Mouse (Mus musculus) kidney, postnatal 0 days (tissue): Measurements from ENCODE around the gene Mrpl33. TPM values are rescaled to one million over a fixed set of nuclear protein-coding genes. Genes with fewer than 3 reads are reported as not detected.

Experiments used
- ATAC-seq: fragments of 200-750 bp; cut with Nextera tagmentation; replicated peaks from 2 replicates; pipeline ENCODE4 v1.8.0; 2017; ENCODE audit warnings: low read depth, moderate number of reproducible peaks, moderate TSS enrichment, moderate library complexity; ENCODE audit not compliant: low FRiP score
- DNase-seq: peaks from one replicate; pipeline ENCODE4 v3.0.0-alpha.2; 2016; ENCODE audit warnings: low spot score
- H3K27ac ChIP-seq: fragments of 300-500 bp; sonication (generic); 2 replicates; pipeline ENCODE4 v1.5.1; 2014; ENCODE audit warnings: mild to moderate bottlenecking
- H3K27me3 ChIP-seq: fragments of 300-500 bp; sonication (generic); 2 replicates; pipeline ENCODE4 v1.6.1; 2014; ENCODE audit warnings: low read length, mixed read lengths; ENCODE audit not compliant: insufficient read depth
- H3K36me3 ChIP-seq: fragments of 300-500 bp; sonication (generic); 2 replicates; pipeline ENCODE4 v1.6.1; 2014; ENCODE audit warnings: low read length, mixed read lengths; ENCODE audit not compliant: insufficient read depth
- H3K4me1 ChIP-seq: fragments of 300-500 bp; sonication (generic); replicated peaks from 2 replicates; pipeline ENCODE4 v1.6.1; 2014; ENCODE audit warnings: antibody characterized with exemption, low read length, mixed read lengths; ENCODE audit not compliant: insufficient read depth
- H3K4me2 ChIP-seq: fragments of 300-500 bp; sonication (generic); 2 replicates; pipeline ENCODE4 v1.6.1; 2014; ENCODE audit warnings: mild to moderate bottlenecking, low read length, moderate library complexity, mixed read lengths
- H3K4me3 ChIP-seq: fragments of 300-500 bp; sonication (generic); replicated peaks from 2 replicates; pipeline ENCODE4 v1.5.1; 2014; ENCODE audit warnings: low read depth, low read length
- H3K9ac ChIP-seq: fragments of 300-500 bp; sonication (generic); 2 replicates; pipeline ENCODE4 v1.6.1; 2014; ENCODE audit warnings: low read depth, low read length
- H3K9me3 ChIP-seq: fragments of 300-500 bp; sonication (generic); replicated peaks from 2 replicates; pipeline ENCODE4 v1.6.1; 2016; ENCODE audit warnings: low read length, inconsistent platforms, mixed read lengths
- CTCF ChIP-seq: IDR thresholded peaks from 2 replicates; pipeline ENCODE4 v1.5.1; 2016; ENCODE audit warnings: antibody characterized with exemption, low read depth, mild to moderate bottlenecking, moderate library complexity
- WGBS: fragments of 180-500 bp; shearing (Covaris S2); extraction: QIAGEN DNeasy Blood & Tissue Kit; methylation state at CpG from one replicate; pipeline ENCODE4 v1.1.7; 2014; 5-methylcytosine and 5-hydroxymethylcytosine counted together
- polyA plus RNA-seq: library from polyadenylated mRNA; unstranded; fragments of >200 nt; fragmentation: Nextera tagmentation; extraction: Ambion mirVana; gene quantifications from 2 replicates; pipeline ENCODE4 v1.2.1, GENCODE M21; 2015

The Mrpl33 gene
- polyA plus RNA-seq, 1 experiment from 2014 or later = 406 TPM

DNA sequence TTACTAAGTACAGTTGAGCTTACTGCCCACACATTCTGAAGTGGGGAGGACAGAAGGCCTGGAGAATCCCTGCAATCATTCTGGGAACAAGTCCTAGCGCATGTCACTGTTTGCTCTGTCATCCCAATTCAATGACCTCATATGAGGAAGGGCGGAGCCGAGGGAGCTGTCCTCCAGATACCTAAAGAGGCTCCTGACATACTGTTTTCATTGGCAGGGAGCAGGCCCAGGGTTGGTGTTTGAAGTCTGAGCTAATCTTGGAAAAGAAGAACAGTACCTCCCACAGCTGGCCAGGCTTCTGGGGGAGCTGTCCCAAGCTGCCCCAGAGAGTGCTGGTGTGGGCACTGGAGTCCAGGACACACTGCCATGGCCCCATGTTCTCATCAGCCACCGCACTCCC, 31.8 kb upstream of the Mrpl33 start:
- Histone ChIP-seq H3K27me3 (no peaks in the 10 kb centered on the region), H3K9me3 (no peaks in the 10 kb centered on the region), H3K9ac (no peak overlapping the region), H3K27ac (0 out of 2 replicates have a peak overlapping the region, but pooled peaks have one; percentile 8), H3K36me3 (0 out of 2 replicates have a peak, but pooled peaks cover 8% of the 10 kb centered on the region), H3K4me1 (0 out of 2 replicates have a peak, but pooled peaks cover 3% of the 10 kb centered on the region), H3K4me3 (no peak overlapping the region), H3K4me2 (no peak overlapping the region)
- ATAC-seq = no peak
- no peak for DNase-seq
- WGBS = 77% methylated on average over 4 of the region's 4 CpGs
- no peak for TF ChIP-seq CTCF

DNA sequence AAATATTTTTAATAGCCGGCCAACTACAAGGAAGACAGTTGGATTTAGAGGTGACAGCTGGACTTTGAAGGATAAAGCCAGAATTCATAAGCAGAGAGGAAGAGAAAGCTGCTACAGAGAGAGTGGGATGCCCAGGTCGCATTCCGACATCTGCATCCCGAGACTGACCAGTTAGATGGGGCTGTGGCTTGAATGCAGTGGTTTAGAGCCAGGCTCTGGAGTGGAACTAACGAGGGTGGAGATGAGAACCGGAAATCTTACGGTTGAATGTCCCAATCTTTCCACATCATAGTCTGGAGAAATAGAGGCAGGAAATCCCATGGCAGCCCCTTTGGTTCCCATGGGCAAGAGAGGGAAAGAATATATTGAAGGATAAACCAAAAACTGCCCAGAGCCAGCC, 30.7 kb upstream of the Mrpl33 start:
- Histone ChIP-seq H3K36me3 (0 out of 2 replicates have a peak, but pooled peaks cover 8% of the 10 kb centered on the region), H3K9me3 (no peaks in the 10 kb centered on the region), H3K9ac (no peak overlapping the region), H3K4me3 (no peak overlapping the region), H3K27ac (no peak overlapping the region), H3K4me2 (no peak overlapping the region), H3K27me3 (no peaks in the 10 kb centered on the region), H3K4me1 (peaks cover 8% of the 10 kb centered on the region; the same call in 1 of the 2 replicates)
- TF ChIP-seq CTCF = no peak
- no peak for ATAC-seq
- WGBS = 66% methylated on average over 7 of the region's 7 CpGs
- no peak for DNase-seq

DNA sequence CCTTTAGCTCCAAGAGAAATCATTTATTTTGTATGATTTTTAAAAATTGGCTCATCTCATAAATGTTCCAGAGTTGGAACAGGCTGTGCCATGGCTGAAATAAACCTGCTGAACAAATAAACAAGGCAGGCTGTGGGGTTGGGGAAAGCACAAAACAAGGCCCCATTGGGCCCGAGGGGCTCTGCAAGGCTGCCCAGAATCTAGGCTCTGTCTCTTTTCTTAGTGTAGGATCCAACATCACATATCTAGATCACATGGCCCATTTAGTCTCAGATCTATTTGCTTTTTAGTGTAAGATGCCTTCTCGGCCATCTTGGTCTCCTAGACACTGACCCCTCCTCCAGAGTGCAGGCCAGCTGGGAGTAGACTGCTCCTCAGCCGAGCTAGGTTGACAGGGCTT, 30.3 kb upstream of the Mrpl33 start:
- Histone ChIP-seq H3K4me3 (no peak overlapping the region), H3K9me3 (no peaks in the 10 kb centered on the region), H3K27me3 (no peaks in the 10 kb centered on the region), H3K36me3 (0 out of 2 replicates have a peak, but pooled peaks cover 8% of the 10 kb centered on the region), H3K9ac (no peak overlapping the region), H3K27ac (no peak overlapping the region; the same call in 1 of the 2 replicates), H3K4me2 (no peak overlapping the region), H3K4me1 (peaks cover 12% of the 10 kb centered on the region; the same call in 1 of the 2 replicates)
- 56% methylated on average over 3 of the region's 3 CpGs for WGBS
- TF ChIP-seq CTCF = no peak
- DNase-seq (no peak), ATAC-seq (no peak)

DNA sequence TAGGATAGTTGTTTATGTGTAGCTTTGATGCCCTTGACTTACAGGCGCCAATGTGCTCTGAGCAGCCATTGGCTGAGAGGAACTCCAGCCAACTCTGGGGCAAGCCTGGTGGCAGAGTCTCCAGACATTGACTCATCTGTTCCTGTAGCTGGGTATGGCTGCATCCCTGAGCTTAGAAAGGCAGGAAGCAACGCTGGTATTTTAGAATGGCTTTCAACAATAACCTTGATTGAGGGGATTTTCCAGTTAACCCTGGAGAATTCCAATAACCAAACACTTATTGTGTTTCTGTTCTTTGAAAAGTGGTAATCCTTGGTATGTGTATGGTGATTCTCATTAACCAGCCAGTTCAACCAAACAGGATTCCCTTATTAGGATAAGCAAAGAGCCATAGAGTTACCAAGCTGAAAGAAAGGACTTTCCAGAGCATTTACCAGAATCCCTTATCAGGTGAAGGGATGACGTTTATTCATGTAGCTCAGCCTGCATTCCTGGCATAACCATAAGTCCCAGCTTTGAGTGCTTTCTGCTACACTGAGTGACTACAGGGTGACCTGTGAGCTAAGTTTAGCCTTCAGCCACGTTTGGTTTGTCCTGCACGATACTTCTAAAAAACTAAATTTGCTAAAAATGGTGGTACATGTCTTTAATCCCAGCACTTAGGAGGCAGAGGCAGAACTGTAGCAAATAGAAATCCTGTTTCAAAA, 28.6 kb upstream of the Mrpl33 start:
- Histone ChIP-seq H3K4me2 (no peak overlapping the region), H3K4me1 (peaks cover 15% of the 10 kb centered on the region; the same call in 1 of the 2 replicates), H3K27me3 (no peaks in the 10 kb centered on the region), H3K27ac (no peak overlapping the region), H3K9me3 (no peaks in the 10 kb centered on the region), H3K4me3 (no peak overlapping the region), H3K9ac (no peak overlapping the region), H3K36me3 (no peaks in the 10 kb centered on the region)
- DNase-seq (no peak), ATAC-seq (no peak)
- 63% methylated on average over 5 of the region's 5 CpGs for WGBS
- TF ChIP-seq CTCF = no peak

DNA sequence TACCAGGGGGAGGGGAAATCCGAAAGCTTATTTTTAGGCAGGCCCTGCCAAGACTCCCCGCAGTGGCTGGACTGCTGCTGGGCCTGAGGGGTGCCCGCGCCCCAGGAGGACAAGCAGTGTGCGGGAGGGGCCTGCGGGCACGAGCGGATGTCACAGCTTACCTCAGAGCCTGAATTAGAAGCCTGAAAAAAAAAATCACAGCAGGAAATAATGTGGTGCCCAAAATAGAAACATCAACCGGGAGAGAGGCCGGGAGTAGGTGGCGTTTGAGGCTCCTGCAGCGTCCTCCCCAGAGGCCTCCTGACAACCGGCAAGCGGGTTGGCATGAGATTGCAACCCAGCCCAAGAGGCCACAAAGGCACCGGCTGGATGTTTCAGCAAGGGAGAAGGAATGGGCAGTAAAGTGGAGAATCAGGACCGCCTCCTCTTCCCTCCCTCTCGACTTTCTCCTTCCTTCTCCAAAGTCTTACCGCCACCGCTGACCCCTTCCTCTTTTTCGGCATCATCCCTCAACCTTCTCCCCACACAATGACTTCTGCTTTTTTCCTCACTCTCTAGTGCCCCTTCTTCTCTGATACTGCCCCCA, 25.6 kb upstream of the Mrpl33 start:
- peak overlapping the region; percentile 37 for H3K4me2 ChIP-seq
- H3K27ac ChIP-seq = peak overlapping the region; percentile 77
- WGBS = 8% methylated on average over 20 of the region's 20 CpGs
- DNase-seq = peak; percentile 62
- no peak for TF ChIP-seq CTCF
- no peaks in the 10 kb centered on the region for H3K27me3 ChIP-seq
- peak overlapping the region; percentile 49 for H3K9ac ChIP-seq
- H3K9me3 ChIP-seq = no peaks in the 10 kb centered on the region
- peaks cover 11% of the 10 kb centered on the region; the same call in 1 of the 2 replicates for H3K4me1 ChIP-seq
- no peak overlapping the region for H3K4me3 ChIP-seq
- ATAC-seq = 0 out of 2 replicates have a peak, but pooled peaks have one; percentile 42
- no peaks in the 10 kb centered on the region for H3K36me3 ChIP-seq

DNA sequence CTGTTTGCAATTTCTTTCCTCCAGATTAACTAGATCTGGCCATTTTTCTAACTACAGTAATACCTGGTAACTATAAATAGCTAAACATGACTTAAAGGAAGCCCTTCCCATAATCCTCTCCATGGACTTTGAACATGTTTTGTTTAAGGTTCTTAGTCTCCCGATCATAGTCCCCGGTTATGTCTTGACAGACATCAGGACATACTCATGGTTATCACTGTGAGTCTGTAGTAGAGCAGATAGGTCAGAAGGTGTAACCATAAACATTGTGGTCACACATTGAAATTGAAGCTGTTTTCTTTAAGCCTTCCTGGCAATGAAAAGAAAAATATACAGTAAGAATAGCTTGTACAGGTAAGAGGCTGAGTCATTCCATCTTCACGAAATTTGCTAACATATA, 23.0 kb upstream of the Mrpl33 start:
- DNase-seq (no peak), ATAC-seq (no peak)
- Histone ChIP-seq H3K4me2 (no peak overlapping the region), H3K36me3 (no peaks in the 10 kb centered on the region), H3K4me1 (peaks cover 17% of the 10 kb centered on the region; the same call in 1 of the 2 replicates), H3K9me3 (no peaks in the 10 kb centered on the region), H3K4me3 (no peak overlapping the region), H3K27me3 (no peaks in the 10 kb centered on the region), H3K27ac (no peak overlapping the region), H3K9ac (no peak overlapping the region)
- 92% methylated on average over 3 of the region's 3 CpGs for whole genome bisulfite sequencing
- TF ChIP-seq CTCF = no peak
